Mouse (Mus musculus) megakaryocyte, embryonic 14.5 days (primary cell): ENCODE results near the gene Cers1. TPM values are rescaled to one million over a fixed set of nuclear protein-coding genes. Genes with fewer than 3 reads are reported as not detected.

Source experiments
- H3K27me3 ChIP-seq: replicated peaks from 2 replicates; pipeline ENCODE3; 2012; ENCODE audit warnings: inconsistent platforms
- H3K36me3 ChIP-seq: replicated peaks from 2 replicates; pipeline ENCODE3; 2012; ENCODE audit warnings: low read length, inconsistent platforms, mixed read lengths
- H3K4me1 ChIP-seq: 2 replicates; pipeline ENCODE4 v1.6.1; 2012; ENCODE audit warnings: inconsistent platforms
- H3K4me3 ChIP-seq: replicated peaks from 2 replicates; pipeline ENCODE3; 2012; ENCODE audit warnings: moderate library complexity, mild to moderate bottlenecking, inconsistent platforms
- H3K9me3 ChIP-seq: 2 replicates; pipeline ENCODE4 v1.6.1; 2012; ENCODE audit warnings: inconsistent platforms
- FLI1 ChIP-seq: IDR thresholded peaks from 2 replicates; pipeline ENCODE4 v1.6.1; 2012; ENCODE audit warnings: low read length, inconsistent platforms, mixed read lengths
- GATA1 ChIP-seq: IDR thresholded peaks from 3 replicates; pipeline ENCODE4 v1.6.1; 2012; ENCODE audit warnings: mixed read lengths, low read length, inconsistent platforms, borderline replicate concordance
- polyA plus RNA-seq: library from polyadenylated mRNA; stranded (reverse); fragments of >175 nt; gene quantifications from 2 replicates; pipeline ENCODE4 v1.2.3, GENCODE M21; 2012; ENCODE audit warnings: low replicate concordance; ENCODE audit not compliant: insufficient read depth

Cers1 gene
- polyA plus RNA-seq, 1 experiment, result 0.55 TPM

- H3K4me3 ChIP-seq, result no peak overlapping the region
- H3K36me3 ChIP-seq, result no peaks in the 10 kb centered on the region
- no peak for TF ChIP-seq FLI1
- TF ChIP-seq GATA1, result no peak
- peaks cover 36% of the 10 kb centered on the region for H3K4me1 ChIP-seq
- 0 out of 2 replicates have a peak, but pooled peaks cover 2% of the 10 kb centered on the region for H3K9me3 ChIP-seq
- H3K27me3 ChIP-seq, result peaks cover 27% of the 10 kb centered on the region
These were observed 46.0 kb downstream of the Cers1 start for GRCm38 (mm10) chr8:70361484-70362032.

- Histone ChIP-seq H3K27me3 (peaks cover 33% of the 10 kb centered on the region), H3K4me3 (peak overlapping the region; percentile 39), H3K9me3 (0 out of 2 replicates have a peak, but pooled peaks cover 2% of the 10 kb centered on the region), H3K4me1 (peaks cover 36% of the 10 kb centered on the region), H3K36me3 (no peaks in the 10 kb centered on the region)
- no peak for TF ChIP-seq FLI1
- TF ChIP-seq GATA1, result no peak
These were observed 48.5 kb downstream of the Cers1 start for GRCm38 (mm10) chr8:70364066-70364465.

- Histone ChIP-seq H3K9me3 (no peaks in the 10 kb centered on the region), H3K27me3 (peaks cover 37% of the 10 kb centered on the region), H3K4me1 (peaks cover 27% of the 10 kb centered on the region), H3K4me3 (no peak overlapping the region), H3K36me3 (no peaks in the 10 kb centered on the region)
- TF ChIP-seq FLI1, result no peak
- TF ChIP-seq GATA1, result no peak
These were observed 51.0 kb downstream of the Cers1 start for GRCm38 (mm10) chr8:70366588-70366987.

- TF ChIP-seq FLI1 (no peak), GATA1 (no peak)
- H3K9me3 ChIP-seq, result no peaks in the 10 kb centered on the region
- H3K4me1 ChIP-seq, result peaks cover 33% of the 10 kb centered on the region
- no peaks in the 10 kb centered on the region for H3K36me3 ChIP-seq
- no peak overlapping the region for H3K4me3 ChIP-seq
- H3K27me3 ChIP-seq, result peaks cover 72% of the 10 kb centered on the region
These were observed 54.9 kb downstream of the Cers1 start for GRCm38 (mm10) chr8:70370476-70370875.

GRCm38 (mm10) chr8:70371951-70372350 lies 56.4 kb downstream of the Cers1 start:
- Histone ChIP-seq H3K4me1 (peaks cover 48% of the 10 kb centered on the region), H3K4me3 (no peak overlapping the region), H3K27me3 (peaks cover 73% of the 10 kb centered on the region), H3K9me3 (no peaks in the 10 kb centered on the region), H3K36me3 (no peaks in the 10 kb centered on the region)
- TF ChIP-seq GATA1 (no peak), FLI1 (no peak)

GRCm38 (mm10) chr8:70373397-70374317 lies 58.1 kb downstream of the Cers1 start, which contains the start of gene Comp:
TSS of gene Comp (plus strand) at chr8:70373558.
- Histone ChIP-seq H3K36me3 (no peaks in the 10 kb centered on the region), H3K4me3 (peak within 1 kb of the TSS; percentile 93), H3K27me3 (peaks cover 87% of the 10 kb centered on the region), H3K4me1 (peaks cover 53% of the 10 kb centered on the region), H3K9me3 (no peaks in the 10 kb centered on the region)
- no peak for TF ChIP-seq FLI1
- no peak for TF ChIP-seq GATA1

GRCm38 (mm10) chr8:70374318-70374927 lies 58.8 kb downstream of the Cers1 start:
- Histone ChIP-seq H3K36me3 (peaks cover 6% of the 10 kb centered on the region), H3K4me3 (peak overlapping the region; percentile 93), H3K9me3 (no peaks in the 10 kb centered on the region), H3K27me3 (peaks cover 92% of the 10 kb centered on the region), H3K4me1 (peaks cover 59% of the 10 kb centered on the region)
- TF ChIP-seq GATA1 (no peak), FLI1 (no peak)

GRCm38 (mm10) chr8:70375212-70375859 lies 59.8 kb downstream of the Cers1 start:
- Histone ChIP-seq H3K4me3 (peak overlapping the region; percentile 93), H3K27me3 (peaks cover 96% of the 10 kb centered on the region), H3K9me3 (no peaks in the 10 kb centered on the region), H3K36me3 (peaks cover 9% of the 10 kb centered on the region), H3K4me1 (peaks cover 66% of the 10 kb centered on the region)
- TF ChIP-seq GATA1, result no peak
- no peak for TF ChIP-seq FLI1

- Histone ChIP-seq H3K9me3 (no peaks in the 10 kb centered on the region), H3K4me3 (peak overlapping the region; percentile 93), H3K36me3 (peaks cover 12% of the 10 kb centered on the region), H3K27me3 (peaks cover 93% of the 10 kb centered on the region), H3K4me1 (peaks cover 66% of the 10 kb centered on the region)
- TF ChIP-seq GATA1 (no peak), FLI1 (no peak)
These were observed 60.7 kb downstream of the Cers1 start for GRCm38 (mm10) chr8:70376275-70376741.
